13 mouse cellular contexts compared by ENCODE assay signal in the genomic region with DNA sequence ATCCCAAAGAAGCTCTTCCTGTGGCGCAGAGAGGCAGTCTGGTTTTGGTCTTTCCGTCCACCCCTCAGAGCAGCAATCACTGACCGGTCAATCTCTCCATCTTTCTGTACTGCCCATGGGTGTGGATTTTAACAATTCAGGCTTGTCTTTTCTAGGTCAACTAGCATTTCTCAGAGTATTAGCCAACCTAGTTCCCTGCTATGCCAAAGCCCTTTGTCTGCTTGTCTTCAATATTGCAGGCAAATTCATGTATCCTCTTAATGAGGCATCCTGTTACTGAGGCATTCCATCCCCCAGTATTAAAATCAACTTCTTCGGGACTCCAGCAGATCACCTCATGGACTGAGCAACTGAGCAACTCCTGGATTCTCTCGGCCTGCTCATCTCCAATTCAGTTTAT.
"Had no signal": no experiment of that assay in that cellular context is flagged by ENCODE, and none has a peak within 500 bp of the region (broad histone marks: within the 10 kb centered on the region; RNA-seq: fewer than 3 reads in every experiment).

No protein-coding gene starts in this region.

- DNase-seq: gastrocnemius, postnatal 14 days; gastrocnemius, postnatal 36 days; heart, adult 18-20 months; heart, postnatal 10 days; heart, postnatal 36 days; kidney, adult 11 months; kidney, adult 2 months; kidney, adult 9 months; kidney, postnatal 14 days; kidney, postnatal 36 days; layer of hippocampus, adult 9-11 months; liver; liver, embryonic 13.5 days had no signal
